Mouse (Mus musculus) brain, embryonic 18.5 days (tissue): ENCODE data around the gene Adra2a.

Source experiments
- DNase-seq: peaks from one replicate; pipeline ENCODE4 v3.0.0-alpha.2; 2012; ENCODE audit warnings: low read depth, low spot score

Adra2a gene

DNA sequence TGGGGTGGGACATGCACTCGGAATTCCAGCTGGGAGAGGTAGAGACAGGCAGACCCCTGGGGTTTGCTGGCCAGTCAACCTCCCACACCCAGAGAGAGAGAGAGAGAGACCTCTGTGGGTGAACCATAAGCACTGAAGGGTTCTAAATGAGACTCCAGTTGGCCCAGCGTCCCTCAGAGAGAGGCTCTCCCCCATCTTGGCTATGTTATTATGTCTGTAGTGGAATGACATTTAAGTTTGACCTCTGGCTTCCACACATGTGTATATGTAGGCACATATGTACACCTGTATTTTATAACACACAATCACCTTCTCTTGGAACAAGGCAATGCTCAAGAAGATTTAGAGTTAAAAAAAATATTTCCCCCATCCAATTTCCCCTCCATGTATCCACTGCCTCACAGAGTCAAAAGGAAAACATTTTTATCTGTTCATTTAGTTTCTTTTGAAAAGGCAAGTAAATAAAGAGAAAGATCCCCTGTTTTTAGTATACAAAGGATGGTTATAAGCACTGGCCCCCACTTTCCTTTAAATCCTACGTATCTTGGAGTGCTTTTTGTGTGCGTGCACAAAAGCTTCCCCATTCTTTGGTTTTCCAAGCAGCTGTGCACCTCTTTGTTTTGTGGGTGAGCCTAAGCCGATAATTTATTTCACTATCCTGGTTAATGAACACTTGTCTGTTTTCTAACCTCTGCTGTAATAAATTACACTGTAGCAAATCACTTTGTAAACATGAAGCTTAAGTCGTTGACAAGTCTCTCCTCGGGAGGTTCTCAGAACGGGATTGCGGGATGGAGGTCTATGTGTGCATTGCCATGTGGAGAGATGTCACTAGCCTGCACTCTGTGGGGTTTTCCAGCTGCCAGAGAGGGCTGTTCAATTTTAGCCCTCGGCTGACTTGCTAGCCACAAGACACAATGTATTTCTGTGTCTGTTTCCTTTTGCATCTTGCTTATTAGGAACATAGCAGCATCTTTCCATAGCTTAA lies 32.7 kb downstream of the Adra2a start:
- no peak for DNase-seq

DNA sequence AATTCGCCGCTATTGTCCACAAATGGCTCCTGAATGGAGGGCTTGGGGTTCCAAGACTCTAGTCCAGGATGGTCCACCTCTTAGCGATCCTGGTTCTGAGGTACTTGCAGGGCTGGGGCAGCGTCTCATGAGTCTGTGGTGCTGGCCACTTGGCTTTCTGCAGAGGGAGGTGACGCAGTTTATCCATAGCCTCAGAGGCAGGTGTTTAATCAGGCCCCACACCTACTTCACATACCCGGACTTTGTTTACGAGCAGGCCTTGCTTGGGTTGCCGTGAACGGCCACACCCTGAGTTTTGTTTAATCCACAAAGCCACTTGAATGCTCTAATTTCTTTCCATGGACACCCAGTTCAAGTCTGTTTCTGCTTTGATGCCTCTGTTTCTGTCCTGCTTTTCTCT lies 37.4 kb downstream of the Adra2a start:
- no peak for DNase-seq

DNA sequence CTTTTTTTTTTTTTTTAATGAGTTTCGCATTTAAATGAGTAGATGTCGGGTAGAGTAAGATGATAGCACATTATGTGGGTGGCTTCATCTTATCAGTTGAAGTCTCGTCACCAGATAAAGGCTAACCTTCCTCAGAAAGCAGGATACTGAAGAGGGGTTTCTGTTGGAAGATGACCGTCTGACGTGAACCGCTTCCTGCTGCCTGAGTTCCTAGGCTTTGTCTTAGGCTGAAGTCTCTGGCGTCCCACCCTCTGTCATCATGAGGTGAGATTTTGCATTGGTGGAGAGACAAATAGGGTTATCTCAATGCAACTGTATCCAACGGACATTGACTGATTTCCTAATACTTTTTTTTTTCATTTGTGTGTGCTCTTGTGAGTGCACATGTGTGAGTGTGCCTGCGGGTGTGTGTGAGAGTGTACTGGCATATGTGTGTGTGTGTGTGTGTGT lies 37.8 kb downstream of the Adra2a start:
- no peak for DNase-seq

DNA sequence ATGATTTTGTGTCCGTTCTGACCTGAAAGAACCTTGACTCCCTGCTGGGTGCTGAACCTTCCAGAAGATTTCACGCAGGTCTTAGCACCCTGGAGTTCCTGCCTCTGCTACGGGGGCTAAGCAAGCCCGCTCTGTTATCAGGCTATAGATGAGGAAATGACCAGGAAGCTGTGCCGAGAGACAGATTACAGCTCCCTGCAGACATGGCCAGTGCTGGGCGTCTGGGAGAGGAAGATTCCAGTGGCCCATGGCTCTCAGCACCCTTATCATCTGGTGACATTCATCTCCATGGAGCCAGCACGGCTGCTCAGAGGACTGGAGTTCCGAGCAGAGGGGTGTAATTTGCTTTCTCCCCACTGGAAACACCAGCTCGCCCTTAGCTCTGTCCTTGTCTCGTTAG lies 43.4 kb downstream of the Adra2a start:
- DNase-seq: no peak

DNA sequence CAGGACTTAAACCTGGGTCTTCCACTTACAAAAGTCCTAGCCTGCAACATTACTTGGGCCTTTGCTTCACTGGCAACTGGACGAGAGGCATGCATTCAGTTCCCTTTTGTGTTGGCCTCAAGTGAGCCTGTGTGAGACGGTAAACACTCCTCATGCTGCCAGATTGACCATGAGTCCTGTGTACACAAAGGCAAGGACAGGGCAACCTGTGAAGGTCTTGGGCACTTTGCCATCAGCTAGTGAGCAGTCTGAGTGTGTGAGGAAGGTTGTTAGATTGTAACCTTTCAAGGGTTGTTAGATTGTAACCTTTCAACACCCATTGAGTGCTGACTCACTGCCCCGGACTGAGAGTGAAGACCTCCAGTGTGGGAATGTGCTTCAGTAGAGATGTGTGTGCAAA lies 49.6 kb downstream of the Adra2a start:
- no peak for DNase-seq

DNA sequence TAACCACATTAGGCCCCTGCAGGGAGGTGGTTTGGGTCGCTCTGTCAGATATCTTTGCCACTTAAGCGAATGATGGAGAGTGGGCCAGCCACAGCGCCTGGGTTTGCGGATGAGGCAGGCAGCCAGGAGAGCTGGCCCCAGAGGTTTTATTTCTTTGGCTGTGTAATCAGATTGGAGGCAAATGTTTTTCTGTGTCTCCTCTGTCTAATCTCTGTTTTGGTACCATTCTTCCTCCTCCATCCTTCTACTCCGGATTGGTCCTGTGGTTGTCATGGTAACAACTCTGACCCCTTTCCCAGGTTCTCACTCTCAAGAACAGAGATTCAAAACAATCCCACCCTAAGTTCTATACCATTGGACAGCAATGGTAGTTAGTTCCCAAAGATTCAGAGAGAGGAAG lies 51.8 kb downstream of the Adra2a start:
- DNase-seq: no peak

DNA sequence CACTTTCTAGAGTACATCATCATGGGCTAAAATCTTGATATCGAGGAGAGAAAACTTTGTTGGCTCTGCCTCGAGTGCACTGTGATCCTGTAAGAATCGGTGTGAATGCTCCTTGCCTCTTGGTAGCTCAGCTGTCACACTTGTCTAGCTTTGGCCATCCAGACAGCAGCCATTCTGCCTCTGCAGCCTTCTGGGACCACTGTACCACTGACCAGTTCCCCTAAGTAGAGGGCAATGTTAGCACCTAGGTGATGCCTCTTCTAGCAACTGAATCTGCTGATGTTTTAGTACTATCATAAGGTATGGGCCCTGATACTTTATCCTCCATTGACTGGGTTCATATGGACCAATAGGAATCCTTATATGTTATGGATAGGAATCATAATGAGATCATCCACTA lies 54.4 kb downstream of the Adra2a start:
- no peak for DNase-seq
